Mouse (Mus musculus) liver, embryonic 11.5 days (tissue): ENCODE results near the gene A630001G21Rik. TPM values are rescaled to one million over a fixed set of nuclear protein-coding genes. Genes with fewer than 3 reads are reported as not detected.

Source experiments
- ATAC-seq: fragments of 200-750 bp; cut with Nextera tagmentation; replicated peaks from 2 replicates; pipeline ENCODE4 v1.8.0; 2017; ENCODE audit warnings: moderate number of reproducible peaks, mild to moderate bottlenecking, moderate TSS enrichment, moderate library complexity; ENCODE audit not compliant: low FRiP score
- DNase-seq: peaks from one replicate; pipeline ENCODE4 v3.0.0-alpha.2; 2017; ENCODE audit warnings: low spot score
- H3K27ac ChIP-seq: fragments of 300-500 bp; sonication (generic); 2 replicates; pipeline ENCODE4 v1.5.1; 2014; ENCODE audit warnings: mild to moderate bottlenecking, low read depth, low read length, control low read depth
- H3K27me3 ChIP-seq: fragments of 300-500 bp; sonication (generic); replicated peaks from 2 replicates; pipeline ENCODE4 v1.6.1; 2014; ENCODE audit warnings: low read length, mixed read lengths; ENCODE audit not compliant: control insufficient read depth, insufficient read depth
- H3K36me3 ChIP-seq: fragments of 300-500 bp; sonication (generic); 2 replicates; pipeline ENCODE4 v1.6.1; 2014; ENCODE audit warnings: mild to moderate bottlenecking, low read length, moderate library complexity, mixed read lengths; ENCODE audit not compliant: control insufficient read depth, insufficient read depth
- H3K4me1 ChIP-seq: fragments of 300-500 bp; sonication (generic); replicated peaks from 2 replicates; pipeline ENCODE4 v1.6.1; 2014; ENCODE audit warnings: low read length, mixed read lengths; ENCODE audit not compliant: control insufficient read depth, insufficient read depth
- H3K4me2 ChIP-seq: fragments of 300-500 bp; sonication (generic); 2 replicates; pipeline ENCODE4 v1.6.1; 2014; ENCODE audit warnings: mild to moderate bottlenecking, control low read depth, moderate library complexity
- H3K4me3 ChIP-seq: fragments of 300-500 bp; sonication (generic); 2 replicates; pipeline ENCODE4 v1.5.1; 2014; ENCODE audit warnings: low read depth, low read length, control low read depth
- H3K9ac ChIP-seq: fragments of 300-500 bp; sonication (generic); 2 replicates; pipeline ENCODE4 v1.6.1; 2014; ENCODE audit warnings: low read depth, low read length, control low read depth
- H3K9me3 ChIP-seq: fragments of 300-500 bp; sonication (generic); 2 replicates; pipeline ENCODE4 v1.6.1; 2016; ENCODE audit warnings: low read length, inconsistent platforms, mixed read lengths; ENCODE audit not compliant: control insufficient read depth
- WGBS: fragments of 180-500 bp; shearing (Covaris S2); extraction: QIAGEN DNeasy Blood & Tissue Kit; methylation state at CpG from one replicate; pipeline ENCODE4 v1.1.7; 2014; 5-methylcytosine and 5-hydroxymethylcytosine counted together
- polyA plus RNA-seq: library from polyadenylated mRNA; unstranded; fragments of >200 nt; fragmentation: Nextera tagmentation; extraction: Ambion mirVana; gene quantifications from 2 replicates; pipeline ENCODE4 v1.2.1, GENCODE M21; 2014

The A630001G21Rik gene
- polyA plus RNA-seq, 1 experiment from 2014 or later: 3.5 TPM

- H3K9ac ChIP-seq: peak overlapping the region; percentile 47
- peak; percentile 59 for DNase-seq
- 40% methylated on average over 13 of the region's 13 CpGs for WGBS
- H3K36me3 ChIP-seq: no peaks in the 10 kb centered on the region
- peak overlapping the region; percentile 53 for H3K4me2 ChIP-seq
- ATAC-seq: peak; percentile 92
- H3K9me3 ChIP-seq: no peaks in the 10 kb centered on the region
- no peaks in the 10 kb centered on the region for H3K4me1 ChIP-seq
- no peaks in the 10 kb centered on the region for H3K27me3 ChIP-seq
- peak overlapping the region; percentile 28 for H3K4me3 ChIP-seq
- peak overlapping the region; percentile 54 for H3K27ac ChIP-seq
Measured at GRCm38 (mm10) chr1:85735463-85736123, 42.9 kb downstream of the A630001G21Rik start.

GRCm38 (mm10) chr1:85734511-85734910 is 43.9 kb downstream of the A630001G21Rik start:
- Histone ChIP-seq H3K4me3 (no peak overlapping the region), H3K4me2 (no peak overlapping the region), H3K9me3 (no peaks in the 10 kb centered on the region), H3K4me1 (no peaks in the 10 kb centered on the region), H3K36me3 (no peaks in the 10 kb centered on the region), H3K9ac (no peak overlapping the region), H3K27ac (no peak overlapping the region), H3K27me3 (no peaks in the 10 kb centered on the region)
- ATAC-seq: no peak
- no peak for DNase-seq
- 57% methylated on average over 1 of the region's 1 CpGs for WGBS

GRCm38 (mm10) chr1:85732581-85732980 is 45.9 kb downstream of the A630001G21Rik start:
- no peak overlapping the region for H3K9ac ChIP-seq
- H3K4me1 ChIP-seq: no peaks in the 10 kb centered on the region
- H3K27me3 ChIP-seq: no peaks in the 10 kb centered on the region
- DNase-seq (no peak), ATAC-seq (no peak)
- H3K4me2 ChIP-seq: no peak overlapping the region
- no peak overlapping the region for H3K27ac ChIP-seq
- H3K4me3 ChIP-seq: no peak overlapping the region
- 62% methylated on average over 3 of the region's 3 CpGs for WGBS
- H3K9me3 ChIP-seq: no peaks in the 10 kb centered on the region
- H3K36me3 ChIP-seq: no peaks in the 10 kb centered on the region

GRCm38 (mm10) chr1:85730471-85730870 is 48.0 kb downstream of the A630001G21Rik start:
- no peak for DNase-seq
- Histone ChIP-seq H3K4me2 (no peak overlapping the region), H3K9me3 (no peaks in the 10 kb centered on the region), H3K27me3 (no peaks in the 10 kb centered on the region), H3K4me3 (no peak overlapping the region), H3K36me3 (no peaks in the 10 kb centered on the region; the same call in 1 of the 2 replicates), H3K27ac (no peak overlapping the region), H3K4me1 (no peaks in the 10 kb centered on the region), H3K9ac (no peak overlapping the region)
- ATAC-seq: no peak
- WGBS: 79% methylated on average over 6 of the region's 6 CpGs

GRCm38 (mm10) chr1:85720220-85720893 is 58.1 kb downstream of the A630001G21Rik start:
- H3K27ac ChIP-seq: no peak overlapping the region
- H3K4me2 ChIP-seq: no peak overlapping the region
- no peak for ATAC-seq
- no peaks in the 10 kb centered on the region for H3K27me3 ChIP-seq
- DNase-seq: no peak
- no peaks in the 10 kb centered on the region for H3K36me3 ChIP-seq
- no peak overlapping the region for H3K4me3 ChIP-seq
- no peaks in the 10 kb centered on the region for H3K9me3 ChIP-seq
- 82% methylated on average over 10 of the region's 10 CpGs for WGBS
- no peaks in the 10 kb centered on the region for H3K4me1 ChIP-seq
- H3K9ac ChIP-seq: no peak overlapping the region

GRCm38 (mm10) chr1:85719049-85719448 is 59.4 kb downstream of the A630001G21Rik start:
- Histone ChIP-seq H3K27me3 (no peaks in the 10 kb centered on the region), H3K4me2 (no peak overlapping the region), H3K36me3 (no peaks in the 10 kb centered on the region), H3K27ac (no peak overlapping the region), H3K4me3 (no peak overlapping the region), H3K9ac (no peak overlapping the region), H3K9me3 (no peaks in the 10 kb centered on the region), H3K4me1 (no peaks in the 10 kb centered on the region)
- WGBS: 71% methylated on average over 4 of the region's 4 CpGs
- DNase-seq (no peak), ATAC-seq (no peak)

- no peak overlapping the region for H3K9ac ChIP-seq
- H3K9me3 ChIP-seq: no peaks in the 10 kb centered on the region
- WGBS: 74% methylated on average over 7 of the region's 7 CpGs
- H3K27ac ChIP-seq: no peak overlapping the region
- DNase-seq: no peak
- no peaks in the 10 kb centered on the region for H3K36me3 ChIP-seq
- H3K27me3 ChIP-seq: no peaks in the 10 kb centered on the region
- H3K4me1 ChIP-seq: no peaks in the 10 kb centered on the region
- no peak overlapping the region for H3K4me3 ChIP-seq
- ATAC-seq: no peak
- H3K4me2 ChIP-seq: no peak overlapping the region
Measured at GRCm38 (mm10) chr1:85716447-85717027, 61.9 kb downstream of the A630001G21Rik start.

- Histone ChIP-seq H3K36me3 (no peaks in the 10 kb centered on the region), H3K27me3 (no peaks in the 10 kb centered on the region), H3K27ac (no peak overlapping the region), H3K4me1 (no peaks in the 10 kb centered on the region), H3K4me2 (no peak overlapping the region), H3K4me3 (no peak overlapping the region), H3K9ac (no peak overlapping the region), H3K9me3 (no peaks in the 10 kb centered on the region)
- DNase-seq (no peak), ATAC-seq (no peak)
Measured at GRCm38 (mm10) chr1:85714501-85714900, 63.9 kb downstream of the A630001G21Rik start.

- no peaks in the 10 kb centered on the region for H3K9me3 ChIP-seq
- H3K27ac ChIP-seq: no peak overlapping the region
- no peaks in the 10 kb centered on the region for H3K4me1 ChIP-seq
- no peaks in the 10 kb centered on the region for H3K36me3 ChIP-seq
- H3K27me3 ChIP-seq: no peaks in the 10 kb centered on the region
- no peak overlapping the region for H3K9ac ChIP-seq
- H3K4me2 ChIP-seq: no peak overlapping the region
- DNase-seq (no peak), ATAC-seq (no peak)
- H3K4me3 ChIP-seq: no peak overlapping the region
- WGBS: 71% methylated on average over 2 of the region's 2 CpGs
Measured at GRCm38 (mm10) chr1:85706754-85707153, 71.7 kb downstream of the A630001G21Rik start.
